Mouse (Mus musculus) spleen, embryonic (tissue): ENCODE results near the gene Prkce.

Experiments
- CTCF ChIA-PET: fragments of 350-600 bp; sonication (Branson Sonifier 250); formaldehyde crosslinking; loops from one replicate; lab custom pipeline; 2022; lab: Charles Lee

Gene Prkce

GRCm38 (mm10) chr17:86167320-86168230 is at the start of gene Prkce:
Gene Prkce (plus strand): TSS chr17:86167785.
- CTCF ChIA-PET = interaction anchor here (0.6 to 0.7 kb wide), 3 partner anchors 12 to 155 kb away, joined by 3 to 9 read pairs (median 4); no protein-coding TSS in a partner anchor

- CTCF ChIA-PET = no interaction called here
Observed at GRCm38 (mm10) chr17:86123146-86123545, 44.4 kb upstream of the Prkce start.

- CTCF ChIA-PET = no interaction called here
Observed at GRCm38 (mm10) chr17:86125908-86126307, 41.7 kb upstream of the Prkce start.

GRCm38 (mm10) chr17:86128198-86128597 is 39.4 kb upstream of the Prkce start:
- CTCF ChIA-PET = no interaction called here

GRCm38 (mm10) chr17:86132534-86132933 is 35.1 kb upstream of the Prkce start:
- CTCF ChIA-PET = no interaction called here

- CTCF ChIA-PET = no interaction called here
Observed at GRCm38 (mm10) chr17:86134461-86134860, 33.1 kb upstream of the Prkce start.

- CTCF ChIA-PET = no interaction called here
Observed at GRCm38 (mm10) chr17:86135835-86136234, 31.8 kb upstream of the Prkce start.

- CTCF ChIA-PET = interaction anchor here (0.7 kb wide), 1 partner anchor 29 kb away, joined by 9 read pairs; no protein-coding TSS in a partner anchor
Observed at GRCm38 (mm10) chr17:86144537-86145078, 23.0 kb upstream of the Prkce start.

GRCm38 (mm10) chr17:86145079-86145951 is 22.3 kb upstream of the Prkce start, which contains the start of gene Srbd1:
Gene Srbd1 (minus strand): TSS chr17:86145175.
- CTCF ChIA-PET = interaction anchor here (0.6 to 0.7 kb wide), 2 partner anchors 29 to 293 kb away, joined by 7 to 9 read pairs; no protein-coding TSS in a partner anchor

- CTCF ChIA-PET = no interaction called here
Observed at GRCm38 (mm10) chr17:86149726-86150125, 17.9 kb upstream of the Prkce start.

GRCm38 (mm10) chr17:86150867-86151348 is 16.7 kb upstream of the Prkce start:
- CTCF ChIA-PET = no interaction called here

GRCm38 (mm10) chr17:86156999-86157398 is 10.6 kb upstream of the Prkce start:
- CTCF ChIA-PET = no interaction called here

- CTCF ChIA-PET = no interaction called here
Observed at GRCm38 (mm10) chr17:86162672-86163071, 4.9 kb upstream of the Prkce start.

- CTCF ChIA-PET = interaction anchor here (0.6 to 0.9 kb wide), 2 partner anchors 11 to 214 kb away, joined by 3 read pairs; no protein-coding TSS in a partner anchor
Observed at GRCm38 (mm10) chr17:86164416-86164815, 3.2 kb upstream of the Prkce start.

- CTCF ChIA-PET = no interaction called here
Observed at GRCm38 (mm10) chr17:86166051-86166566, 1.5 kb upstream of the Prkce start.

- CTCF ChIA-PET = interaction anchor here (0.7 kb wide), 1 partner anchor 142 kb away, joined by 4 read pairs; no protein-coding TSS in a partner anchor
Observed at GRCm38 (mm10) chr17:86166567-86167319, 842 bp upstream of the Prkce start.

GRCm38 (mm10) chr17:86168231-86168981 is 821 bp downstream of the Prkce start:
- CTCF ChIA-PET = interaction anchor here (0.6 to 0.7 kb wide), 2 partner anchors 12 to 154 kb away, joined by 3 to 9 read pairs; no protein-coding TSS in a partner anchor

GRCm38 (mm10) chr17:86169092-86169491 is 1.5 kb downstream of the Prkce start:
- CTCF ChIA-PET = interaction anchor here (0.5 kb wide), 1 partner anchor 289 kb away, joined by 4 read pairs; no protein-coding TSS in a partner anchor
